Mouse (Mus musculus) limb, embryonic 13.5 days (tissue): ENCODE data around the gene Oog3. TPM values are rescaled to one million over a fixed set of nuclear protein-coding genes. Genes with fewer than 3 reads are reported as not detected.

Experiments used
- ATAC-seq: fragments of 200-750 bp; cut with Nextera tagmentation; 2 replicates; pipeline ENCODE4 v1.8.0; 2017; ENCODE audit warnings: low read depth, moderate number of reproducible peaks, moderate TSS enrichment; ENCODE audit not compliant: low FRiP score
- H3K27ac ChIP-seq: fragments of 300-500 bp; sonication (generic); 2 replicates; pipeline ENCODE4 v1.5.1; 2015; ENCODE audit warnings: inconsistent platforms, mild to moderate bottlenecking, moderate library complexity
- H3K27me3 ChIP-seq: fragments of 300-500 bp; sonication (generic); 2 replicates; pipeline ENCODE4 v1.6.1; 2015; ENCODE audit warnings: mild to moderate bottlenecking, inconsistent platforms
- H3K36me3 ChIP-seq: fragments of 300-500 bp; sonication (generic); 2 replicates; pipeline ENCODE4 v1.6.1; 2015; ENCODE audit warnings: inconsistent platforms, mild to moderate bottlenecking, moderate library complexity
- H3K4me1 ChIP-seq: fragments of 300-500 bp; sonication (generic); 2 replicates; pipeline ENCODE4 v1.6.1; 2015; ENCODE audit warnings: inconsistent platforms
- H3K4me2 ChIP-seq: fragments of 300-500 bp; sonication (generic); replicated peaks from 2 replicates; pipeline ENCODE4 v1.6.1; 2015; ENCODE audit warnings: inconsistent platforms, mild to moderate bottlenecking, moderate library complexity
- H3K4me3 ChIP-seq: fragments of 300-500 bp; sonication (generic); 2 replicates; pipeline ENCODE4 v1.5.1; 2015; ENCODE audit warnings: moderate library complexity, mild to moderate bottlenecking, inconsistent platforms
- H3K9ac ChIP-seq: fragments of 300-500 bp; sonication (generic); 2 replicates; pipeline ENCODE4 v1.6.1; 2015; ENCODE audit warnings: mild to moderate bottlenecking, inconsistent platforms
- H3K9me3 ChIP-seq: fragments of 300-500 bp; sonication (generic); 2 replicates; pipeline ENCODE4 v1.6.1; 2016; ENCODE audit warnings: inconsistent platforms
- WGBS: fragments of 180-500 bp; shearing (Covaris S2); methylation state at CpG from one replicate; pipeline ENCODE4 v1.1.7; 2015; 5-methylcytosine and 5-hydroxymethylcytosine counted together
- polyA plus RNA-seq: library from polyadenylated mRNA; unstranded; fragments of >200 nt; fragmentation: Nextera tagmentation; extraction: Ambion mirVana; gene quantifications from 2 replicates; pipeline ENCODE4 v1.2.1, GENCODE M21; 2015

Oog3 gene
- not detected in 2 replicates for polyA plus RNA-seq

DNA sequence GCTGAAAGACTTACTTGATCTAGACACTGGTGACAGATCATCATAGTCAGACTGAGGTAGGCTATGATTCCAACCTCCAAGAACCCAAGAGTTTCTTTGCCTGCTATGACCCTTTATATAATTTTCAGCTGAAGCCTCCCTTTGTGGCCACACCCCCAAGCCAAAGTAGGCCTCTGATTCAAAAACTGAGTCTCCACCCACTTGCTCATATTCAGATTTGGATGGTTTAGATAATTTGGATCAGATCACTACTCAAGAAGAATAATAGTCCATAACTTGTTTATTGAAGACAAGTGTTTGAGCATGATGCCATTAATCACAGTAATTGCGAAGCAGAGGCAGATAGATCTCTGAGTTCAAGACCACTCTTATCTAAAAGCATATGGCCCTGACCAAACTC lies at the start of gene Oog3:
Gene Oog3, minus strand, starts transcription at position 101 of the 400 bp plus-strand sequence.
- Histone ChIP-seq H3K4me3 (no peak within 1 kb of the TSS), H3K27ac (no peak within 1 kb of the TSS), H3K9me3 (peaks cover 38% of the 10 kb centered on the region), H3K4me1 (no peaks in the 10 kb centered on the region), H3K9ac (no peak within 1 kb of the TSS), H3K27me3 (no peaks in the 10 kb centered on the region), H3K4me2 (no peak within 1 kb of the TSS), H3K36me3 (no peaks in the 10 kb centered on the region)
- 78% methylated on average over 1 of the region's 1 CpGs for WGBS
- no peak for ATAC-seq

DNA sequence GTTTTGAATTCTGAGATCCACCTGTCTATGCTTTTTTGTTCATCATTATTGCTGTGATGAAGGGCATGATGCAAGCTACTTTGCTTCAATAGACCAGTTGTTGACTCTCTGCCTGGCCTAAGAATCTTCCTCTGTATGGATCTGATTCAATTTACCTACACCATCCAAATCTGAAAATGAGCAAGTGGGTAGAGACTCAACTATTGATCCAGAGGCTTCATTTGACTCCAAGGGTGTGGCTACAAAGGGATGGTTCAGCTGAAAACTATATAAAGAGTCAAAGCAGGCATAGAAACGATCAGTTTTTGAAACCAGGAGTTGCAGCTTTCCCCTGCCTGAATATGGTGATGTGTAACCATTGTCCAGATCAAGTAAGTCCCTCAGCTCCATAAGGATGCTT lies 28.0 kb upstream of the Oog3 start, which contains the start of gene Oog2:
Gene Oog2, plus strand, starts transcription at position 301 of the 400 bp plus-strand sequence.
- WGBS = 26% methylated on average over 1 of the region's 1 CpGs
- Histone ChIP-seq H3K4me2 (no peak within 1 kb of the TSS), H3K4me3 (no peak within 1 kb of the TSS), H3K27ac (no peak within 1 kb of the TSS), H3K4me1 (no peaks in the 10 kb centered on the region), H3K9ac (no peak within 1 kb of the TSS), H3K9me3 (peaks cover 12% of the 10 kb centered on the region; the same call in 1 of the 2 replicates), H3K36me3 (no peaks in the 10 kb centered on the region), H3K27me3 (no peaks in the 10 kb centered on the region)
- ATAC-seq = no peak

Other genes starting within 250 kb of the Oog3 start
- gene Pramef25, start 211.6 kb downstream of the Oog3 start, polyA plus RNA-seq = not detected in 2 replicates
- gene Gm13101, start 195.7 kb downstream of the Oog3 start, polyA plus RNA-seq = not detected in 2 replicates
- gene Pramef17, start 168.3 kb downstream of the Oog3 start, polyA plus RNA-seq = not detected in 2 replicates
- gene Pramel4, start 103.5 kb downstream of the Oog3 start, polyA plus RNA-seq = not detected in 2 replicates
- not detected in 2 replicates for gene Gm13102, start 56.2 kb downstream of the Oog3 start, polyA plus RNA-seq
- not detected in 2 replicates for gene Oog2, start 28.1 kb upstream of the Oog3 start, polyA plus RNA-seq
- not detected in 2 replicates for gene C87977, start 50.7 kb upstream of the Oog3 start, polyA plus RNA-seq
- gene Pramel5, start 117.8 kb upstream of the Oog3 start, polyA plus RNA-seq = not detected in 2 replicates
- gene Gm13128, start 167.6 kb upstream of the Oog3 start, polyA plus RNA-seq = not detected in 2 replicates
- gene Gm13119, start 195.3 kb upstream of the Oog3 start, polyA plus RNA-seq = not detected in 2 replicates
- gene Pramef20, start 215.3 kb upstream of the Oog3 start, polyA plus RNA-seq = not detected in 2 replicates
- 0.17 and 0.41 TPM in 2 replicates for gene Pramef12, start 245.8 kb upstream of the Oog3 start, polyA plus RNA-seq